Mouse (Mus musculus): ENCODE measurements at regions not wholly inside any gene's neighbourhood (a gene's known extent, or its start where the extent isn't known, plus 50 kb on each side); places are given as distances from the start of the nearest gene placed in this dataset.

- peak in 1 of 2 experiments; percentile 1 for DNase-seq (ENCODE audit: extremely low spot score in 1 of 2, low spot score in 2 of 2)
- intact Hi-C loops (cut with DNase I) = no loop called here
These were observed 280.6 kb downstream of the Fsip2 start for GRCm38 (mm10) chr2:83224018-83224417.

GRCm38 (mm10) chr2:83226198-83226597 lies 282.8 kb downstream of the Fsip2 start:
- no peak for DNase-seq (ENCODE audit: extremely low spot score in 1 of 2, low spot score in 2 of 2)
- intact Hi-C loops (cut with DNase I) = no loop called here

GRCm38 (mm10) chr2:83251173-83252101 lies 308.0 kb downstream of the Fsip2 start:
- DNase-seq (ENCODE audit: extremely low spot score in 1 of 2, low spot score in 2 of 2) = no peak
- intact Hi-C loops (cut with DNase I) = no loop called here

GRCm38 (mm10) chr2:83256811-83257321 lies 313.4 kb downstream of the Fsip2 start:
- intact Hi-C loops (cut with DNase I) = no loop called here
- DNase-seq (ENCODE audit: extremely low spot score in 1 of 2, low spot score in 2 of 2) = no peak

GRCm38 (mm10) chr2:83258613-83259012 lies 315.2 kb downstream of the Fsip2 start:
- intact Hi-C loops (cut with DNase I) = no loop called here
- no peak for DNase-seq (ENCODE audit: extremely low spot score in 1 of 2, low spot score in 2 of 2)

GRCm38 (mm10) chr2:83303515-83303914 lies 340.7 kb upstream of the Zc3h15 start:
- intact Hi-C loops (cut with DNase I) = no loop called here
- DNase-seq (ENCODE audit: extremely low spot score in 1 of 2, low spot score in 2 of 2) = no peak

- intact Hi-C loops (cut with DNase I) = loop anchor here (10.0 kb wide), 2 partner anchors 947 to 1277 kb away; partner anchors contain the start of gene Zfp804a
- no peak for DNase-seq (ENCODE audit: extremely low spot score in 1 of 2, low spot score in 2 of 2)
These were observed 312.0 kb upstream of the Zc3h15 start for GRCm38 (mm10) chr2:83332056-83332769.

GRCm38 (mm10) chr2:83332770-83333157 lies 311.5 kb upstream of the Zc3h15 start:
- peak in 1 of 2 experiments; percentile 15 for DNase-seq (ENCODE audit: extremely low spot score in 1 of 2, low spot score in 2 of 2)
- intact Hi-C loops (cut with DNase I) = loop anchor here (10.0 kb wide), 2 partner anchors 948 to 1278 kb away; partner anchors contain the start of gene Zfp804a

GRCm38 (mm10) chr2:83337364-83337763 lies 306.9 kb upstream of the Zc3h15 start:
- intact Hi-C loops (cut with DNase I) = loop anchor here (10.0 kb wide), 2 partner anchors 953 to 1283 kb away; partner anchors contain the start of gene Zfp804a
- DNase-seq (ENCODE audit: extremely low spot score in 1 of 2, low spot score in 2 of 2) = peak; percentile 27 to 32

- DNase-seq (ENCODE audit: extremely low spot score in 1 of 2, low spot score in 2 of 2) = no peak
- intact Hi-C loops (cut with DNase I) = no loop called here
These were observed 304.1 kb upstream of the Zc3h15 start for GRCm38 (mm10) chr2:83340168-83340567.
